Mouse (Mus musculus) thymus, postnatal 14 days (tissue): ENCODE measurements at regions not wholly inside any gene's neighbourhood (a gene's known extent, or its start where the extent isn't known, plus 50 kb on each side); places are given as distances from the start of the nearest gene placed in this dataset.

Experiments
- DNase-seq: peaks from one replicate; pipeline ENCODE4 v3.0.0; 2021

- no peak for DNase-seq
Measured at GRCm38 (mm10) chr9:92865822-92866221, 323.8 kb downstream of the Plod2 start.

GRCm38 (mm10) chr9:92878589-92878988, 336.6 kb downstream of the Plod2 start:
- peak; percentile 3 for DNase-seq

GRCm38 (mm10) chr9:92879812-92880211, 337.8 kb downstream of the Plod2 start:
- DNase-seq: no peak

- no peak for DNase-seq
Measured at GRCm38 (mm10) chr9:92882251-92882832, 340.3 kb downstream of the Plod2 start.

GRCm38 (mm10) chr9:92890063-92890462, 348.0 kb downstream of the Plod2 start:
- no peak for DNase-seq

- no peak for DNase-seq
Measured at GRCm38 (mm10) chr9:92899733-92900132, 357.7 kb downstream of the Plod2 start.

GRCm38 (mm10) chr9:92907102-92907501, 365.1 kb downstream of the Plod2 start:
- no peak for DNase-seq

- no peak for DNase-seq
Measured at GRCm38 (mm10) chr9:92919396-92919795, 377.4 kb downstream of the Plod2 start.

GRCm38 (mm10) chr9:92930231-92930966, 388.4 kb downstream of the Plod2 start:
- DNase-seq: no peak

- DNase-seq: no peak
Measured at GRCm38 (mm10) chr9:92937802-92938201, 395.8 kb downstream of the Plod2 start.

GRCm38 (mm10) chr9:92950092-92950491, 408.1 kb downstream of the Plod2 start:
- no peak for DNase-seq

- DNase-seq: no peak
Measured at GRCm38 (mm10) chr9:92963275-92963674, 421.3 kb downstream of the Plod2 start.

GRCm38 (mm10) chr9:92991759-92992158, 449.7 kb downstream of the Plod2 start:
- no peak for DNase-seq

- DNase-seq: no peak
Measured at GRCm38 (mm10) chr9:92996156-92996555, 454.1 kb downstream of the Plod2 start.

- no peak for DNase-seq
Measured at GRCm38 (mm10) chr9:93005182-93005953, 463.3 kb downstream of the Plod2 start.

- no peak for DNase-seq
Measured at GRCm38 (mm10) chr9:93008511-93009302, 466.7 kb downstream of the Plod2 start.

GRCm38 (mm10) chr9:93044298-93044912, 502.4 kb downstream of the Plod2 start:
- no peak for DNase-seq

GRCm38 (mm10) chr9:93072140-93072539, 530.1 kb downstream of the Plod2 start:
- DNase-seq: no peak

- no peak for DNase-seq
Measured at GRCm38 (mm10) chr9:93083114-93083513, 541.1 kb downstream of the Plod2 start.

GRCm38 (mm10) chr9:93098008-93098581, 556.1 kb downstream of the Plod2 start:
- DNase-seq: no peak

- DNase-seq: no peak
Measured at GRCm38 (mm10) chr9:93130561-93130960, 588.5 kb downstream of the Plod2 start.

- DNase-seq: no peak
Measured at GRCm38 (mm10) chr9:93131620-93132200, 589.7 kb downstream of the Plod2 start.
